Mouse (Mus musculus): Measurements from ENCODE around the gene Gm3029. TPM values are rescaled to one million over a fixed set of nuclear protein-coding genes. Genes with fewer than 3 reads are reported as not detected.

Gm3029 gene
- total RNA-seq (2023) = not detected

GRCm38 (mm10) chr14:3931456-3931855 is at the start of gene Gm3029:
TSS of gene Gm3029 (plus strand) at chr14:3931756.

GRCm38 (mm10) chr14:3883872-3884271 is 47.7 kb upstream of the Gm3029 start, which contains the start of gene Gm2916:
TSS of gene Gm2916 (plus strand) at chr14:3884172.

GRCm38 (mm10) chr14:3963247-3963646 is 31.7 kb downstream of the Gm3029 start, which contains the start of gene Gm3095:
TSS of gene Gm3095 (plus strand) at chr14:3963547.

Other genes with a start within 250 kb of the Gm3029 start
- gene Gm3043, start 243.0 kb upstream of the Gm3029 start, total RNA-seq (2023) = not detected
- not detected for gene Gm3002, start 121.7 kb upstream of the Gm3029 start, total RNA-seq (2023)
- not detected for gene Gm3033, start 85.5 kb upstream of the Gm3029 start, total RNA-seq (2023)
- gene Gm2916, start 47.6 kb upstream of the Gm3029 start, total RNA-seq (2023) = not detected
- gene Gm3095, start 31.8 kb downstream of the Gm3029 start, total RNA-seq (2023) = not detected
- not detected for gene Gm3099, start 66.6 kb downstream of the Gm3029 start, total RNA-seq (2023)
- not detected for gene Gm5796, start 92.2 kb downstream of the Gm3029 start, total RNA-seq (2023)
- gene Gm3115, start 152.4 kb downstream of the Gm3029 start, total RNA-seq (2023) = not detected
- not detected for gene Gm8108, start 178.8 kb downstream of the Gm3029 start, total RNA-seq (2023)
- gene Gm3127, start 233.3 kb downstream of the Gm3029 start, total RNA-seq (2023) = not detected